27 mouse cellular contexts compared by ENCODE assay signal in genomic region chr11:70079175-70079574, GRCm38 (mm10). TPM values are rescaled to one million over a fixed set of nuclear protein-coding genes. Genes with fewer than 3 reads are reported as not detected.
DNase-seq lines count a peak whose midpoint lies in the region; ATAC-seq and TF ChIP-seq lines count a peak whose summit lies in the region.
"Had no signal": no experiment of that assay in that cellular context is flagged by ENCODE, and none has a peak within 500 bp of the region (broad histone marks: within the 10 kb centered on the region; RNA-seq: fewer than 3 reads in every experiment).

No protein-coding gene starts in this region.

- H3K9me3 ChIP-seq in liver, postnatal 0 days (ENCODE audit: low read length): no peaks in the 10 kb centered on the region
- H3K9me3 ChIP-seq in liver, embryonic 13.5 days (replicated peaks): no peaks in the 10 kb centered on the region
- H3K9me3 ChIP-seq in liver, embryonic 16.5 days (replicated peaks; ENCODE audit: control insufficient read depth, low read length): no peaks in the 10 kb centered on the region
- H3K9me3 ChIP-seq: heart, embryonic 12.5 days; heart, embryonic 15.5 days; hindbrain, embryonic 10.5 days; hindbrain, embryonic 13.5 days had no signal

- no peak for TF ChIP-seq EP300 in liver, postnatal 0 days (IDR thresholded peaks at IDR 0.05; ENCODE audit: low read depth)

- no peak overlapping the region for H3K27ac ChIP-seq in liver, postnatal 0 days (ENCODE audit: low read depth)
- no peak overlapping the region for H3K27ac ChIP-seq in liver, embryonic 13.5 days
- H3K27ac ChIP-seq in liver, embryonic 16.5 days (ENCODE audit: low read length): no peak overlapping the region
- H3K27ac ChIP-seq: gastrocnemius, adult 2 months; heart, embryonic 15.5 days; hindbrain, embryonic 10.5 days; hindbrain, embryonic 13.5 days had no signal

- 54% methylated on average over 6 of the region's 6 CpGs for WGBS in liver, postnatal 0 days (ENCODE audit: insufficient replicate concordance)
- 53% methylated on average over 6 of the region's 6 CpGs for WGBS in liver, embryonic 13.5 days (ENCODE audit: insufficient replicate concordance)
- WGBS in liver, embryonic 16.5 days (ENCODE audit: insufficient replicate concordance): 52% methylated on average over 6 of the region's 6 CpGs

- intact Hi-C loops in left cerebral cortex, postnatal 10 days (cut with DNase I): no loop called here

- DNase-seq in liver: peak; percentile 27
- DNase-seq in liver, postnatal 0 days: no peak
- no peak for DNase-seq in liver, embryonic 13.5 days
- DNase-seq in left cerebral cortex, postnatal 10 days (ENCODE audit: extremely low spot score in 1 of 2, low spot score in 2 of 2): no peak
- no peak for DNase-seq in cerebellum, postnatal 14 days
- DNase-seq: adrenal gland, adult 2 months; adrenal gland, postnatal 14 days; cerebellum, adult 11 months; cerebellum, adult 2 months; cerebellum, adult 9-11 months; cerebellum, postnatal 36 days; forebrain, postnatal 0 days; gastrocnemius, adult 2 months; gastrocnemius, postnatal 14 days; heart, postnatal 36 days had no signal

- H3K9ac ChIP-seq in liver, postnatal 0 days (replicated peaks): no peak overlapping the region
- no peak overlapping the region for H3K9ac ChIP-seq in liver, embryonic 13.5 days
- no peak overlapping the region for H3K9ac ChIP-seq in liver, embryonic 16.5 days (ENCODE audit: low read depth, low read length)
- H3K9ac ChIP-seq: forebrain, postnatal 0 days; heart, embryonic 12.5 days; heart, embryonic 15.5 days; hindbrain, embryonic 13.5 days had no signal

- H3K27me3 ChIP-seq in liver, postnatal 0 days (ENCODE audit: insufficient read depth, low read length): no peaks in the 10 kb centered on the region
- H3K27me3 ChIP-seq in liver, embryonic 13.5 days: 0 out of 2 replicates have a peak, but pooled peaks cover 5% of the 10 kb centered on the region
- H3K27me3 ChIP-seq in liver, embryonic 16.5 days (ENCODE audit: control insufficient read depth, insufficient read depth, low read depth, low read length): no peaks in the 10 kb centered on the region
- H3K27me3 ChIP-seq: heart, embryonic 15.5 days; hindbrain, embryonic 13.5 days had no signal

- peaks cover 29% of the 10 kb centered on the region for H3K4me1 ChIP-seq in liver, postnatal 0 days (ENCODE audit: insufficient read depth)
- H3K4me1 ChIP-seq in liver, embryonic 13.5 days (replicated peaks): peaks cover 40% of the 10 kb centered on the region
- peaks cover 31% of the 10 kb centered on the region for H3K4me1 ChIP-seq in liver, embryonic 16.5 days (ENCODE audit: control insufficient read depth, low read depth, low read length)
- H3K4me1 ChIP-seq: heart, embryonic 15.5 days had no signal

- H3K4me3 ChIP-seq in liver, postnatal 0 days (ENCODE audit: low read depth, low read length): no peak overlapping the region
- no peak overlapping the region for H3K4me3 ChIP-seq in liver, embryonic 13.5 days (replicated peaks)
- no peak overlapping the region for H3K4me3 ChIP-seq in liver, embryonic 16.5 days (ENCODE audit: low read depth, low read length)
- H3K4me3 ChIP-seq: gastrocnemius, adult 2 months; heart, embryonic 12.5 days; heart, embryonic 15.5 days; hindbrain, embryonic 10.5 days; hindbrain, embryonic 13.5 days had no signal

- TF ChIP-seq CTCF in liver, postnatal 0 days (IDR thresholded peaks at IDR 0.05; ENCODE audit: low read depth): no peak

- no peak overlapping the region for H3K4me2 ChIP-seq in liver, postnatal 0 days (ENCODE audit: low read depth, low read length)
- no peak overlapping the region for H3K4me2 ChIP-seq in liver, embryonic 13.5 days
- H3K4me2 ChIP-seq in liver, embryonic 16.5 days (ENCODE audit: low read depth, low read length): no peak overlapping the region
- H3K4me2 ChIP-seq: heart, embryonic 12.5 days; heart, embryonic 15.5 days; hindbrain, embryonic 13.5 days had no signal

- no peaks in the 10 kb centered on the region for H3K36me3 ChIP-seq in liver, postnatal 0 days (replicated peaks; ENCODE audit: insufficient read depth, low read length)
- no peaks in the 10 kb centered on the region for H3K36me3 ChIP-seq in liver, embryonic 13.5 days
- no peaks in the 10 kb centered on the region for H3K36me3 ChIP-seq in liver, embryonic 16.5 days (ENCODE audit: control insufficient read depth, insufficient read depth)
- H3K36me3 ChIP-seq: heart, embryonic 12.5 days; heart, embryonic 15.5 days; hindbrain, embryonic 10.5 days; hindbrain, embryonic 13.5 days had no signal

- no peak for ATAC-seq in liver, postnatal 0 days
- peak; percentile 67 for ATAC-seq in liver, embryonic 13.5 days (ENCODE audit: low read depth)
- ATAC-seq in liver, embryonic 16.5 days (ENCODE audit: low read depth): peak; percentile 57; the same call in 1 of the 2 replicates
- ATAC-seq: forebrain, embryonic 14.5 days; forebrain, postnatal 0 days; hindbrain, embryonic 16.5 days; Patski had no signal

RNA-seq across cellular contexts. Expression of gene Asgr2, which starts 13.3 kb away (rescaled TPM):
- polyA plus RNA-seq in liver, postnatal 0 days (2015; fragmentation: Nextera tagmentation; extraction: Ambion mirVana): 48.3 and 53.3 TPM in 2 replicates
- 5.2 and 5.7 TPM in 2 replicates for polyA plus RNA-seq in liver, embryonic 13.5 days (2015; fragmentation: Nextera tagmentation; extraction: Ambion mirVana)
- polyA plus RNA-seq in liver, embryonic 16.5 days (2015; fragmentation: Nextera tagmentation; extraction: Ambion mirVana): 12.9 and 13.1 TPM in 2 replicates
- not detected for total RNA-seq in left cerebral cortex, postnatal 10 days (2021)
- total RNA-seq: forebrain, postnatal 0 days; gastrocnemius, postnatal 14 days; heart, postnatal 10 days; heart, postnatal 36 days had no signal
- polyA plus RNA-seq: embryonic facial prominence, embryonic 11.5 days; forebrain, embryonic 11.5 days; forebrain, embryonic 14.5 days; forebrain, postnatal 0 days; heart, embryonic 12.5 days; heart, embryonic 15.5 days; hindbrain, embryonic 10.5 days; hindbrain, embryonic 13.5 days; hindbrain, embryonic 16.5 days; Patski had no signal

RNA-seq across cellular contexts. Expression of gene Asgr1, which starts 25.3 kb away (rescaled TPM):
- polyA plus RNA-seq in liver, postnatal 0 days (2015; fragmentation: Nextera tagmentation; extraction: Ambion mirVana): 458 and 462 TPM in 2 replicates
- 1.4 and 1.8 TPM in 2 replicates for polyA plus RNA-seq in liver, embryonic 13.5 days (2015; fragmentation: Nextera tagmentation; extraction: Ambion mirVana)
- polyA plus RNA-seq in liver, embryonic 16.5 days (2015; fragmentation: Nextera tagmentation; extraction: Ambion mirVana): 5.0 and 6.0 TPM in 2 replicates
- total RNA-seq in left cerebral cortex, postnatal 10 days (2021): 1 to 10 TPM; 1.4 to 1.5 TPM
- total RNA-seq: gastrocnemius, adult 2 months; gastrocnemius, postnatal 14 days; heart, adult 8-10 months; heart, postnatal 36 days had no signal
- polyA plus RNA-seq: heart, embryonic 15.5 days; Patski had no signal

RNA-seq across cellular contexts. Expression of gene Mgl2, which starts 51.0 kb away (rescaled TPM):
- polyA plus RNA-seq in liver, postnatal 0 days (2015; fragmentation: Nextera tagmentation; extraction: Ambion mirVana): 1.5 TPM in 2 replicates
- polyA plus RNA-seq in liver, embryonic 13.5 days (2015; fragmentation: Nextera tagmentation; extraction: Ambion mirVana): 1.2 and 1.3 TPM in 2 replicates
- 2.5 and 3.0 TPM in 2 replicates for polyA plus RNA-seq in liver, embryonic 16.5 days (2015; fragmentation: Nextera tagmentation; extraction: Ambion mirVana)
- total RNA-seq in left cerebral cortex, postnatal 10 days (2021): under 1 TPM; 0.30 to 0.36 TPM
- polyA plus RNA-seq: embryonic facial prominence, embryonic 11.5 days; forebrain, embryonic 11.5 days; heart, embryonic 12.5 days; hindbrain, embryonic 10.5 days; Patski had no signal

Comparison
In these comparisons a context has a peak if more than half of its experiments do, and no peak if none do; other contexts are left out.
1. RNA of gene Asgr1, which starts 25.3 kb away (polyA plus RNA-seq): 458 to 462 TPM in liver, postnatal 0 days; 5.0 to 6.0 TPM in liver, embryonic 16.5 days and 1.4 to 1.8 TPM in liver, embryonic 13.5 days; every median in the first group is over 10 times any median in the second.